Mouse (Mus musculus): ENCODE measurements at regions not wholly inside any gene's neighbourhood (a gene's known extent, or its start where the extent isn't known, plus 50 kb on each side); places are given as distances from the start of the nearest gene placed in this dataset.

- TF ChIP-seq CTCF (IDR thresholded peaks at IDR 0.05; ENCODE audit: low read depth, low read length) (no peak), EP300 (IDR thresholded peaks at IDR 0.05; ENCODE audit: insufficient read depth, low read depth, low read length) (no peak), POLR2A (IDR thresholded peaks at IDR 0.05; ENCODE audit: insufficient read depth, low read length) (no peak)
Observed at GRCm38 (mm10) chr4:21095741-21096140, 590.0 kb downstream of the Prdm13 start.

Measured in ES-Bruce4 (cell line).